In the genomic region with DNA sequence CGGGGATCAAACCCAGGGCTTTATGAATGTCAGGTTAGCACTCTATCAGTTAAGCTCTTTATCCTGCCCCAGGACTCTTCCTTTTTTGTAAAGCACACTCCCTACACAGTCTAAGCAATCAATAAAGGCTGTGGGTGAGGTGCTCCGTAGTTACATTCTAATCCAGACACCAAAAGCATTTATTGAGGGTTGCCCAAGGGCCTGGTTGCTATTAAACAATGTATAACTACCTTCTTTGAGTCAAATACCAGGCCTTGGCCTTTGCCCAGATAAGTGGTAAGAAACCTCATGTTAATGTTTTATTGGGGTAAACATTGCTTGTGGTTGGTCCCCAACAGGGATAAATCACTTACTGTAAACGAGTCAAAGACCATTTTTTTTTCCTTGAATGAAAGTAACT, we compare ENCODE assay signal across 23 mouse cellular contexts. TPM values are rescaled to one million over a fixed set of nuclear protein-coding genes. Genes with fewer than 3 reads are reported as not detected.
DNase-seq lines count a peak whose midpoint lies in the region; ATAC-seq and TF ChIP-seq lines count a peak whose summit lies in the region.
"Had no signal": no experiment of that assay in that cellular context is flagged by ENCODE, and none has a peak within 500 bp of the region (broad histone marks: within the 10 kb centered on the region; RNA-seq: fewer than 3 reads in every experiment).

No protein-coding gene starts in this region.

- H3K27me3 ChIP-seq in kidney, embryonic 15.5 days = no peaks in the 10 kb centered on the region
- H3K27me3 ChIP-seq in limb, embryonic 12.5 days = no peaks in the 10 kb centered on the region
- no peaks in the 10 kb centered on the region for H3K27me3 ChIP-seq in hindbrain, postnatal 0 days (ENCODE audit: insufficient read depth, low read length)
- H3K27me3 ChIP-seq: embryonic facial prominence, embryonic 12.5 days; forebrain, embryonic 15.5 days; heart, embryonic 15.5 days; megakaryocyte, embryonic 14.5 days had no signal

- H3K4me3 ChIP-seq in kidney, embryonic 15.5 days (replicated peaks) = no peak overlapping the region
- H3K4me3 ChIP-seq in limb, embryonic 12.5 days (replicated peaks) = no peak overlapping the region
- H3K4me3 ChIP-seq in hindbrain, postnatal 0 days (ENCODE audit: low read length) = no peak overlapping the region
- H3K4me3 ChIP-seq: embryonic facial prominence, embryonic 12.5 days; forebrain, embryonic 15.5 days; heart, adult 2 months; heart, embryonic 15.5 days; megakaryocyte, embryonic 14.5 days had no signal

- H3K4me1 ChIP-seq in kidney, embryonic 15.5 days = peaks cover 21% of the 10 kb centered on the region
- peaks cover 47% of the 10 kb centered on the region for H3K4me1 ChIP-seq in limb, embryonic 12.5 days (replicated peaks)
- H3K4me1 ChIP-seq in hindbrain, postnatal 0 days (ENCODE audit: insufficient read depth, low read length) = no peaks in the 10 kb centered on the region
- H3K4me1 ChIP-seq: forebrain, embryonic 15.5 days had no signal

- WGBS in kidney, embryonic 15.5 days = 41% methylated on average over 3 of the region's 3 CpGs
- 24% methylated on average over 3 of the region's 3 CpGs for WGBS in limb, embryonic 12.5 days
- 85% methylated on average over 3 of the region's 3 CpGs for WGBS in hindbrain, postnatal 0 days

- no peak overlapping the region for H3K9ac ChIP-seq in kidney, embryonic 15.5 days
- no peak overlapping the region for H3K9ac ChIP-seq in limb, embryonic 12.5 days (replicated peaks)
- no peak overlapping the region for H3K9ac ChIP-seq in hindbrain, postnatal 0 days (replicated peaks; ENCODE audit: low read length)
- H3K9ac ChIP-seq: embryonic facial prominence, embryonic 12.5 days; forebrain, embryonic 15.5 days; heart, embryonic 15.5 days; liver, embryonic 14.5 days had no signal

- H3K9me3 ChIP-seq in kidney, embryonic 15.5 days (replicated peaks) = no peaks in the 10 kb centered on the region; the same call in 1 of the 2 replicates
- 0 out of 2 replicates have a peak, but pooled peaks cover 3% of the 10 kb centered on the region for H3K9me3 ChIP-seq in limb, embryonic 12.5 days
- H3K9me3 ChIP-seq in hindbrain, postnatal 0 days (ENCODE audit: low read length) = no peaks in the 10 kb centered on the region
- H3K9me3 ChIP-seq: embryonic facial prominence, embryonic 12.5 days; forebrain, embryonic 15.5 days; heart, embryonic 15.5 days had no signal

- H3K27ac ChIP-seq in kidney, embryonic 15.5 days = peak overlapping the region; percentile 89
- 0 out of 2 replicates have a peak overlapping the region, but pooled peaks have one; percentile 26 for H3K27ac ChIP-seq in limb, embryonic 12.5 days
- no peak overlapping the region for H3K27ac ChIP-seq in hindbrain, postnatal 0 days
- H3K27ac ChIP-seq: embryonic facial prominence, embryonic 12.5 days; forebrain, embryonic 15.5 days; heart, adult 2 months; heart, embryonic 15.5 days; liver, embryonic 14.5 days had no signal

- peak; percentile 24 for DNase-seq in urinary bladder, postnatal 14 days (ENCODE audit: low spot score)
- no peak for DNase-seq in urinary bladder, postnatal 36 days (ENCODE audit: low spot score in 2 of 2)
- no peak for DNase-seq in ovary, adult 18-20 months (ENCODE audit: low spot score)
- DNase-seq in spleen, postnatal 10 days (ENCODE audit: low spot score in 2 of 2) = no peak
- DNase-seq in hindbrain, postnatal 0 days (ENCODE audit: low spot score) = no peak
- no peak for DNase-seq in cerebellum, adult 11-12 months
- DNase-seq: adrenal gland, adult 8-10 months; cerebellum, adult 11 months; gastrocnemius, postnatal 10 days; heart, adult 2 months; right cerebral cortex, adult 18-20 months; spleen, adult 18-20 months; thymus, postnatal 36 days had no signal

- no peak overlapping the region for H3K4me2 ChIP-seq in kidney, embryonic 15.5 days
- H3K4me2 ChIP-seq in limb, embryonic 12.5 days = no peak overlapping the region
- no peak overlapping the region for H3K4me2 ChIP-seq in hindbrain, postnatal 0 days (ENCODE audit: low read depth, low read length)
- H3K4me2 ChIP-seq: embryonic facial prominence, embryonic 12.5 days; forebrain, embryonic 15.5 days; heart, embryonic 15.5 days had no signal

- no peak for TF ChIP-seq CTCF in hindbrain, postnatal 0 days (IDR thresholded peaks at IDR 0.05; ENCODE audit: low read depth)

- H3K36me3 ChIP-seq in kidney, embryonic 15.5 days = no peaks in the 10 kb centered on the region
- no peaks in the 10 kb centered on the region for H3K36me3 ChIP-seq in limb, embryonic 12.5 days
- no peaks in the 10 kb centered on the region for H3K36me3 ChIP-seq in hindbrain, postnatal 0 days (ENCODE audit: insufficient read depth, low read length)
- H3K36me3 ChIP-seq: embryonic facial prominence, embryonic 12.5 days; forebrain, embryonic 15.5 days; heart, embryonic 15.5 days had no signal

- ATAC-seq in kidney, embryonic 15.5 days (replicated peaks; ENCODE audit: low FRiP score) = peak; percentile 81
- peak; percentile 67; the same call in 1 of the 2 replicates for ATAC-seq in limb, embryonic 12.5 days (ENCODE audit: insufficient number of reproducible peaks, insufficient read depth, low FRiP score, low TSS enrichment, low read depth)
- no peak for ATAC-seq in hindbrain, postnatal 0 days
- ATAC-seq: forebrain, embryonic 15.5 days; inflammation-experienced regulatory T-cells, adult 6 months; lung, postnatal 0 days; midbrain, embryonic 16.5 days had no signal

RNA-seq across cellular contexts. Expression of gene Clint1, which starts 13.4 kb away (rescaled TPM):
- 97.8 and 102 TPM in 2 replicates for polyA plus RNA-seq in kidney, embryonic 15.5 days (2015; fragmentation: Nextera tagmentation; extraction: Ambion mirVana)
- 103 and 106 TPM in 2 replicates for polyA plus RNA-seq in limb, embryonic 12.5 days (2016; fragmentation: Nextera tagmentation; extraction: Ambion mirVana)
- total RNA-seq in hindbrain, postnatal 0 days (2014; rRNA removed) = 26.5 and 30.4 TPM in 2 replicates
- polyA plus RNA-seq in hindbrain, postnatal 0 days (2015; fragmentation: Nextera tagmentation; extraction: Ambion mirVana) = 31.0 and 31.8 TPM in 2 replicates
